Mouse (Mus musculus) left cerebral cortex, adult 11 months (tissue): ENCODE results near the gene Dmrt2.

ENCODE experiments used
- DNase-seq: peaks from one replicate; pipeline ENCODE4 v3.0.0; 2022; ENCODE audit warnings: low spot score

The Dmrt2 gene

GRCm38 (mm10) chr19:25675866-25676440, 3.7 kb downstream of the Dmrt2 start:
- no peak for DNase-seq

GRCm38 (mm10) chr19:25698850-25699249, 26.6 kb downstream of the Dmrt2 start:
- no peak for DNase-seq

- peak; percentile 21 for DNase-seq
Measured at GRCm38 (mm10) chr19:25713382-25713781, 41.2 kb downstream of the Dmrt2 start.

DNA sequence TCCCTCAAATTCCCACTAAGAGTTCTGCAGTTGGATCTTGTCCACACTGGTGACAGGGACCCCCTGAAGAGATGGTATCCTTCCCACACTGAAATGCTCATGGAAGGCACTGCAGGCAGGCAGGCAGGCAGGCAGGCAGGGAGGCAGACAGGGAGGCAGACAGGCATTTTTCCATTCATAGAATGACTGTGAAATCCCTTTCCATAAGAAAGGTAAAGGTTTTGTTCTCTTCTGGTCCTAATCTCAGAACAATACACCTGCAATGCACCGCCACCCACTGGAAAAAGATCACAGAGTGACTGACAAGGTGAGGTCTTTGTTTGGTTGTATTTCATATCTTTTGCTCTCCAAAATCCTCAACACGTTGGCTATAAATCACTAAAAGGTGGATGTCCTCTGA, 42.7 kb downstream of the Dmrt2 start:
- no peak for DNase-seq

DNA sequence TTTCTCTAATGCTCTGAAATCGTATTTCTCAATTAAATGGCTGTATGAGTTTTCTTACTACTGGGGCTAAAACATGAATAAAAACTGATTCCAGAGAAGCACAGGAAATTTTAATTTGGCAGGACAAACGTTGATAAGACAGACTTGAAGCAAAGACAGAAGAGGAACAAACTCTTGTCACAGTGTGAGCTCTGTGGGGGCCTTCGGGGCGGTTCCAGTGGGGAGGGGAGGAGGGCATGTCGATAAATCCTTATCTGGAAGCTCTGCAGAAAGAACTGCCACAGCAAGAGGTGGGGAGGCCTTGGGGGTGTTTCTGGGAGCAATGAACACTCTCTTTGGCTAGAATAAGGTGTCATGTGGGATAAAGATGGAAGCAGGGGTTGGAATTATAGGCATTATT, 50.4 kb downstream of the Dmrt2 start:
- DNase-seq, result no peak
